Mouse (Mus musculus): ENCODE results near the gene 2700097O09Rik. TPM values are rescaled to one million over a fixed set of nuclear protein-coding genes. Genes with fewer than 3 reads are reported as not detected.
"Not testable (repeated sequence)": the region's sequence is repeated elsewhere in the genome, so short reads cannot be mapped to it uniquely, and the experiment has no call there.

Gene 2700097O09Rik
- 1 to 10 TPM; 8.2 to 8.8 TPM for total RNA-seq (2021)
- long read RNA-seq, experiment 1, partial matches to known transcripts = 3 of 7 reads
- long read RNA-seq, experiment 1, other reads (novel, unspliced or antisense) = 2 of 7 reads
- long read RNA-seq, experiment 2, partial matches to known transcripts = 2 of 8 reads
- long read RNA-seq, experiment 2, other reads (novel, unspliced or antisense) = 2 of 8 reads

GRCm38 (mm10) chr12:55079726-55080600 is at the start of gene 2700097O09Rik, which contains the start of gene Srp54a:
Gene 2700097O09Rik (minus strand): TSS chr12:55080110.
Gene Srp54a (plus strand): TSS chr12:55080262.
- peak; percentile 88 to 92 for DNase-seq (ENCODE audit: low spot score in 2 of 2)

- not testable (repeated sequence) for DNase-seq (ENCODE audit: low spot score in 2 of 2)
Measured at GRCm38 (mm10) chr12:55124731-55125130, 44.8 kb upstream of the 2700097O09Rik start.

GRCm38 (mm10) chr12:55124242-55124641 is 44.3 kb upstream of the 2700097O09Rik start, which contains the start of gene Fam177a:
Gene Fam177a (plus strand): TSS chr12:55124469.
- DNase-seq (ENCODE audit: low spot score in 2 of 2) = not testable (repeated sequence)

GRCm38 (mm10) chr12:55112616-55113015 is 32.7 kb upstream of the 2700097O09Rik start:
- not testable (repeated sequence) for DNase-seq (ENCODE audit: low spot score in 2 of 2)

- not testable (repeated sequence) for DNase-seq (ENCODE audit: low spot score in 2 of 2)
Measured at GRCm38 (mm10) chr12:55092127-55092526, 12.2 kb upstream of the 2700097O09Rik start.

- not testable (repeated sequence) for DNase-seq (ENCODE audit: low spot score in 2 of 2)
Measured at GRCm38 (mm10) chr12:55080601-55080942, 662 bp upstream of the 2700097O09Rik start.

GRCm38 (mm10) chr12:55078706-55079105 is 1.2 kb downstream of the 2700097O09Rik start:
- DNase-seq (ENCODE audit: low spot score in 2 of 2) = not testable (repeated sequence)

- DNase-seq (ENCODE audit: low spot score in 2 of 2) = no peak
Measured at GRCm38 (mm10) chr12:55075296-55075695, 4.6 kb downstream of the 2700097O09Rik start.

- DNase-seq (ENCODE audit: low spot score in 2 of 2) = no peak
Measured at GRCm38 (mm10) chr12:55073686-55074085, 6.2 kb downstream of the 2700097O09Rik start.

GRCm38 (mm10) chr12:55072495-55072894 is 7.4 kb downstream of the 2700097O09Rik start:
- DNase-seq (ENCODE audit: low spot score in 2 of 2) = no peak

GRCm38 (mm10) chr12:55062141-55062540 is 17.8 kb downstream of the 2700097O09Rik start:
- no peak for DNase-seq (ENCODE audit: low spot score in 2 of 2)

GRCm38 (mm10) chr12:55061006-55061405 is 18.9 kb downstream of the 2700097O09Rik start:
- DNase-seq (ENCODE audit: low spot score in 2 of 2) = no peak

- DNase-seq (ENCODE audit: low spot score in 2 of 2) = no peak
Measured at GRCm38 (mm10) chr12:55060212-55060898, 19.6 kb downstream of the 2700097O09Rik start.

GRCm38 (mm10) chr12:55059812-55060211 is 20.1 kb downstream of the 2700097O09Rik start:
- no peak for DNase-seq (ENCODE audit: low spot score in 2 of 2)

GRCm38 (mm10) chr12:55058865-55059615 is 20.9 kb downstream of the 2700097O09Rik start:
- DNase-seq (ENCODE audit: low spot score in 2 of 2) = no peak

- DNase-seq (ENCODE audit: low spot score in 2 of 2) = no peak
Measured at GRCm38 (mm10) chr12:55056703-55057102, 23.2 kb downstream of the 2700097O09Rik start.

GRCm38 (mm10) chr12:55054551-55055241 is 25.2 kb downstream of the 2700097O09Rik start:
- DNase-seq (ENCODE audit: low spot score in 2 of 2) = no peak

- DNase-seq (ENCODE audit: low spot score in 2 of 2) = no peak
Measured at GRCm38 (mm10) chr12:55053267-55053666, 26.6 kb downstream of the 2700097O09Rik start.

- no peak for DNase-seq (ENCODE audit: low spot score in 2 of 2)
Measured at GRCm38 (mm10) chr12:55051210-55052173, 28.4 kb downstream of the 2700097O09Rik start.
